Mouse (Mus musculus) bone marrow, adult 2 months (tissue): ENCODE data around the gene Pgap2.

Experiments
- CTCF ChIP-seq: fragments of 200-500 bp; IDR thresholded peaks from 2 replicates; pipeline ENCODE4 v1.5.1; 2011; ENCODE audit warnings: low read length, control low read depth; ENCODE audit not compliant: control insufficient read depth, insufficient read depth
- POLR2A ChIP-seq: fragments of 200-500 bp; IDR thresholded peaks from 2 replicates; pipeline ENCODE4 v1.6.1; 2011; ENCODE audit warnings: low read depth, mild to moderate bottlenecking, control low read depth, low read length, borderline replicate concordance; ENCODE audit not compliant: control insufficient read depth

DNA sequence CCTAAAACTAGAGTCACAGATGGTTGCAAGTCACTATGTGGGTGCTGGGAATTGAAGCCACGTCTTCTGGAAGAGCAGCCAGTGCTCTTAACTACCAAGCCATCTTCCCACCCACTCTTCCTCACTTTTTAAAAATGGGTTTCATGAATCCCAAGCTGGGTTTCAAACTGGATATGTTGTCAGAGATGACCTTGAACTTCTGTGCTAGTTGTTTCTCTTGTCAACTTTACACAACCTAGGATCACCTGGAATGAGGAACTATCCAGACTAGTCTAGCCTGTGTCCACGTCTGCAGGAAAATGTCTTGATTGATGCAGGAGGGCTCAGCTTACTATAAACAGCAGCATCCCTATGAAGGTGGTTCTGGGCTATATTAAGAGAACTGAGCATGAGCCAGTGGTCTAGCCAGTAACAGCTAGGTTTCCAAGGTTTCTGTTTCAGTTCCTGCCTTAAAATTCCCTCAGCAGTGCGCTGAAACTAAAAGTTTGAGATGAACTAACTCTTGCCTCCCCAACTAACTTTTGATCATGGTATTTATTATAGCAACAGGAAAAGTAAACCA, 5.6 kb upstream of the Pgap2 start:
- TF ChIP-seq CTCF (no peak), POLR2A (no peak)
